ENCODE assay signal across 14 mouse cellular contexts in genomic region chr2:58516000-58516399, GRCm38 (mm10). TPM values are rescaled to one million over a fixed set of nuclear protein-coding genes. Genes with fewer than 3 reads are reported as not detected.
A peak's percentile ranks its signal among the peaks of the same experiment; 100 is the strongest.
DNase-seq lines count a peak whose midpoint lies in the region; ATAC-seq and TF ChIP-seq lines count a peak whose summit lies in the region.
"Had no signal": no experiment of that assay in that cellular context is flagged by ENCODE, and none has a peak within 500 bp of the region (broad histone marks: within the 10 kb centered on the region; RNA-seq: fewer than 3 reads in every experiment).

No protein-coding gene starts in this region.

- intact Hi-C loops in gastrocnemius, adult 2 months (cut with DNase I): no loop called here

- TF ChIP-seq POLR2A in brain, embryonic 14.5 days (IDR thresholded peaks at IDR 0.05; ENCODE audit: borderline replicate concordance, extremely low read depth, insufficient read depth, insufficient read length, poor library complexity, severe bottlenecking): no peak

- no peak overlapping the region for H3K9ac ChIP-seq in limb, embryonic 13.5 days
- no peak overlapping the region for H3K9ac ChIP-seq in liver, embryonic 12.5 days

- no peak for ATAC-seq in limb, embryonic 13.5 days (ENCODE audit: low FRiP score, low read depth)
- no peak for ATAC-seq in liver, embryonic 12.5 days
- ATAC-seq: CD4-positive, CD25-positive, alpha-beta regulatory T cell, adult 4 months had no signal

- no peaks in the 10 kb centered on the region for H3K27me3 ChIP-seq in limb, embryonic 13.5 days
- H3K27me3 ChIP-seq in limb, embryonic 10.5 days (ENCODE audit: low read depth, poor library complexity, severe bottlenecking): no peaks in the 10 kb centered on the region
- no peaks in the 10 kb centered on the region for H3K27me3 ChIP-seq in liver, embryonic 12.5 days (replicated peaks)

- H3K4me3 ChIP-seq in gastrocnemius, adult 2 months: peak overlapping the region; percentile 26; the same call in 1 of the 2 replicates
- no peak overlapping the region for H3K4me3 ChIP-seq in limb, embryonic 13.5 days
- H3K4me3 ChIP-seq in limb, embryonic 10.5 days: no peak overlapping the region
- no peak overlapping the region for H3K4me3 ChIP-seq in liver, embryonic 12.5 days
- H3K4me3 ChIP-seq: erythroblast, embryonic 14.5 days had no signal

- H3K4me1 ChIP-seq in limb, embryonic 13.5 days: peaks cover 28% of the 10 kb centered on the region
- peaks cover 11% of the 10 kb centered on the region for H3K4me1 ChIP-seq in limb, embryonic 10.5 days
- H3K4me1 ChIP-seq in liver, embryonic 12.5 days: peaks cover 23% of the 10 kb centered on the region; the same call in 1 of the 2 replicates

- DNase-seq in gastrocnemius, adult 2 months: no peak
- no peak for DNase-seq in gastrocnemius, adult 8-10 months (ENCODE audit: low spot score in 2 of 2)
- DNase-seq in limb, embryonic 10.5 days (ENCODE audit: low spot score): no peak
- peak; percentile 37 for DNase-seq in brain, embryonic 14.5 days (ENCODE audit: low read depth)
- DNase-seq in left cerebral cortex, adult 8-10 months (ENCODE audit: low spot score in 2 of 2): no peak
- no peak for DNase-seq in cerebellum, adult 11 months
- DNase-seq: cerebellum, adult 11-12 months; layer of hippocampus, postnatal 36 days; thymus, postnatal 25 days had no signal

- H3K36me3 ChIP-seq in limb, embryonic 13.5 days: 0 out of 2 replicates have a peak, but pooled peaks cover 2% of the 10 kb centered on the region
- H3K36me3 ChIP-seq in limb, embryonic 10.5 days: no peaks in the 10 kb centered on the region
- H3K36me3 ChIP-seq in liver, embryonic 12.5 days: no peaks in the 10 kb centered on the region

- peak overlapping the region; percentile 28; the same call in 1 of the 2 replicates for H3K27ac ChIP-seq in gastrocnemius, adult 2 months
- H3K27ac ChIP-seq in limb, embryonic 13.5 days: peak overlapping the region; percentile 34; the same call in 1 of the 2 replicates
- no peak overlapping the region for H3K27ac ChIP-seq in limb, embryonic 10.5 days
- H3K27ac ChIP-seq in liver, embryonic 12.5 days: peak overlapping the region; percentile 54; the same call in 1 of the 2 replicates

- H3K4me2 ChIP-seq in limb, embryonic 13.5 days (replicated peaks): peak overlapping the region; percentile 36; the same call in 1 of the 2 replicates
- peak overlapping the region; percentile 32; the same call in 1 of the 2 replicates for H3K4me2 ChIP-seq in liver, embryonic 12.5 days

- TF ChIP-seq CTCF in gastrocnemius, adult 2 months (IDR thresholded peaks at IDR 0.05): no peak
- no peak for TF ChIP-seq CTCF in brain, embryonic 14.5 days (IDR thresholded peaks at IDR 0.05; ENCODE audit: borderline replicate concordance, extremely low read depth, insufficient read depth, insufficient read length)

- 43% methylated on average over 15 of the region's 15 CpGs for WGBS in limb, embryonic 13.5 days
- WGBS in limb, embryonic 10.5 days: 32% methylated on average over 15 of the region's 15 CpGs
- WGBS in liver, embryonic 12.5 days (ENCODE audit: insufficient replicate concordance): 24% methylated on average over 15 of the region's 15 CpGs

- H3K9me3 ChIP-seq in limb, embryonic 13.5 days: no peaks in the 10 kb centered on the region
- no peaks in the 10 kb centered on the region for H3K9me3 ChIP-seq in limb, embryonic 10.5 days (replicated peaks)
- H3K9me3 ChIP-seq in liver, embryonic 12.5 days (replicated peaks): no peaks in the 10 kb centered on the region

RNA-seq across cellular contexts. Expression of gene Gm17409, which starts 46.1 kb away (rescaled TPM):
- total RNA-seq in gastrocnemius, adult 2 months (2021): not detected
- total RNA-seq in gastrocnemius, adult 8-10 months (2022): not detected
- not detected in 2 replicates for polyA plus RNA-seq in limb, embryonic 13.5 days (2015; fragmentation: Nextera tagmentation; extraction: Ambion mirVana)
- polyA plus RNA-seq in limb, embryonic 10.5 days (2016; fragmentation: Nextera tagmentation; extraction: Ambion mirVana): not detected in 2 replicates
- polyA plus RNA-seq in brain, embryonic 14.5 days (2012; rRNA removed): not detected in 2 replicates
- polyA plus RNA-seq in liver, embryonic 12.5 days (2016; fragmentation: Nextera tagmentation; extraction: Ambion mirVana): 0.18 TPM in 1 of 2 replicates, not detected in the other
- not detected for total RNA-seq in left cerebral cortex, adult 8-10 months (2022)
- total RNA-seq: layer of hippocampus, postnatal 36 days; megakaryocyte-erythroid progenitor cell, adult 5-6 weeks had no signal
- polyA plus RNA-seq: CD4-positive, CD25-positive, alpha-beta regulatory T cell, adult 4 months; erythroblast, embryonic 14.5 days had no signal

RNA-seq across cellular contexts. Expression of gene Acvr1, which starts 51.0 kb away (rescaled TPM):
- total RNA-seq in gastrocnemius, adult 2 months (2021): 10 to 100 TPM; 17.6 to 23.2 TPM
- total RNA-seq in gastrocnemius, adult 8-10 months (2022): 10 to 100 TPM; 15.6 to 29.8 (median 19.0) TPM
- 7.9 and 8.6 TPM in 2 replicates for polyA plus RNA-seq in limb, embryonic 13.5 days (2015; fragmentation: Nextera tagmentation; extraction: Ambion mirVana)
- 4.2 and 4.5 TPM in 2 replicates for polyA plus RNA-seq in limb, embryonic 10.5 days (2016; fragmentation: Nextera tagmentation; extraction: Ambion mirVana)
- polyA plus RNA-seq in brain, embryonic 14.5 days (2012; rRNA removed): 14.4 and 19.9 TPM in 2 replicates
- 3.4 and 3.8 TPM in 2 replicates for polyA plus RNA-seq in liver, embryonic 12.5 days (2016; fragmentation: Nextera tagmentation; extraction: Ambion mirVana)
- 10 to 100 TPM; 31.4 to 37.6 (median 32.6) TPM for total RNA-seq in left cerebral cortex, adult 8-10 months (2022)
- polyA plus RNA-seq: erythroblast, embryonic 14.5 days had no signal

RNA-seq across cellular contexts. Expression of gene Upp2, which starts 51.1 kb away (rescaled TPM):
- total RNA-seq in gastrocnemius, adult 2 months (2021): 1 to 10 TPM; 2.0 to 2.4 TPM
- total RNA-seq in gastrocnemius, adult 8-10 months (2022): 1 to 10 TPM; 1.5 to 2.8 (median 2.2) TPM
- 9.5 and 10.4 TPM in 2 replicates for polyA plus RNA-seq in limb, embryonic 13.5 days (2015; fragmentation: Nextera tagmentation; extraction: Ambion mirVana)
- 4.5 and 6.1 TPM in 2 replicates for polyA plus RNA-seq in limb, embryonic 10.5 days (2016; fragmentation: Nextera tagmentation; extraction: Ambion mirVana)
- polyA plus RNA-seq in brain, embryonic 14.5 days (2012; rRNA removed): 13.5 and 15.5 TPM in 2 replicates
- polyA plus RNA-seq in liver, embryonic 12.5 days (2016; fragmentation: Nextera tagmentation; extraction: Ambion mirVana): 1.8 and 2.6 TPM in 2 replicates
- 10 to 100 TPM; 29.5 to 35.7 (median 33.4) TPM for total RNA-seq in left cerebral cortex, adult 8-10 months (2022)
- total RNA-seq: megakaryocyte-erythroid progenitor cell, adult 5-6 weeks had no signal
- polyA plus RNA-seq: CD4-positive, CD25-positive, alpha-beta regulatory T cell, adult 4 months; erythroblast, embryonic 14.5 days had no signal
